Mouse (Mus musculus): Measurements from ENCODE around the gene Zbtb3.
"Not testable (repeated sequence)": the region's sequence is repeated elsewhere in the genome, so short reads cannot be mapped to it uniquely, and the experiment has no call there.

The Zbtb3 gene

GRCm38 (mm10) chr19:8803879-8804660 is 1.7 kb downstream of the Zbtb3 start:
- no peak for DNase-seq

DNA sequence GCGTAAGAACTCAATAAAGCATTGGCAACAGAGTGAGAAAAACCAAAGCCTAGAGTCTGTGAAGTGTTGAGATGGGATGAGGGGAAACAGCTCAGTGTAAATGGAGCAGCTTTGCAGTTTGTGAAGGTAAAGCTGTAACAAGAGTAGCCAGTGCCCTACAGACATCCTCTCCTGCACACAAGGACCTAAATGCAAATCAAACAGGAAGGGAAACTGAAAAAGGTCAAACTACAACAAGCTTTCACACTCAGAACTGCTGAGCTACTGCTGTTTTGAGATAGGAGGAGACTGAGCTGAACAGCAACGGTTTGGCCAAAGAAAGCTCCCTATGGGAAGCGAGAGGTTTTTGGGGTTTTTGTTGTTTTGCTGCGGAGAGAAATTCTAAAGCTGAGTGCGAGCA is 4.5 kb downstream of the Zbtb3 start:
- no peak for DNase-seq

- peak; percentile 61 for DNase-seq
Measured at GRCm38 (mm10) chr19:8815812-8816211, 13.5 kb downstream of the Zbtb3 start.

GRCm38 (mm10) chr19:8817001-8817400 is 14.6 kb downstream of the Zbtb3 start:
- DNase-seq, result no peak

DNA sequence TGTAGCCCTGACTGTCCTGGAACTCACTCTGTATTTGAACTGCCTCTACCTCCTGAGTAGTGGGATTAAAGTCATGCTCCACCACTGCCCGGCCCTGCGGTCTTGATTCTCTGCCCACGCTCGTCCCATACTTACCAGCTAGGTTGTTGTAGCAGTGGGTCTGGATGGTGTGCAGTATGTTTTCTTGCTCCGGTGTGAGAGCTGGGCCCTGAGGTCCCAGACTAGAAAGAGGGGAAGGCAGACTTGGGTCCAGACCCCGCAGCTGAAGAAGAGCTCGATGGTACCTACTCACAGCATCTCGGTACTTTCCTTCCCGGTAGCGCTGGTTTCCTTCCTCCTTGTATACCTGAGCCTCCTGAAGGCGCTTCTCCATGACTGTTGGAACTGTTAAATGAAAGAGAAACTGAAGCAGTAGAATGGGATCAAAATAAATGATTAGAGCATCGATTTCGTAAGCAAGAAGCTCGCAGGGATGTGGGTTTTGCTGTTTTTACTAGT is 16.0 kb downstream of the Zbtb3 start:
- DNase-seq, result no peak

DNA sequence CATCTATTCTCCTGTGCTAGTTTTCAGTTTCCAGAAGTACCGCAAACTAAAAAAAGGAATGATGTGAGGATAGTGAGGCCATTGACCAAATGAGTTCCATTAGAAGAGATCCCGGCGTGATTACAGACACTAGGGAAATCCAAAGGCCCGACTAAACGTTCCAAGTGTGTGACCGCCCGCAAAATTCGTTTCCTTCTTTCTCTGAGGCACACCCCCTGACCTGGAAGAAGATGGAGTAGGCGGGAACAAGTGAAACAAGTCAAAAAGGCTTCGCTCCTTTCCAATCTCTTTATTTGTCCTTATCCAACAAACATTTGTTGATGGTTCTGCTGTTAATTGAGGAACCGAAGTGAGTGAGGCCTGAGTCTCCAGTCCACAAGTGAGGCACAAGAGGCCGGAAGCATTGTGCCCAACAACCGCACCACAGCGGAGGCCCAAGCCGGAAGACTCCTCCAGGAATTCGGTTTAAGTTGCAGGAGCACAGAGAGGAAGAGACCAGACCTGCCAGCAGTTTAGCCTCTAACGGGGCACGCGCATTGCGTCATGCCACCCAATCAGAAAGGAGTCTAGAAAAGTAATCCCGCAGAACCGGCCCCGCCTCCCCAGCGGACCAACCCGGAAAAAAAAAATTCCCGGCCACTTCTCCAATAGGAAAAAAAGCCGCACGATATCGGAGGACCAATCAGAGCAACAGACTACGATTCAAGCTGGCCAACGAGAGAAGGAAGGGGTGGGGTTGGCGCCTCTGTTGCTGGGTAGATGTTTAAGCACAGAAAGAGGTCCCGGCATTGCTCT is 16.6 kb downstream of the Zbtb3 start, which contains the start of gene Ttc9c:
Gene Ttc9c (minus strand): TSS at position 533 of the 795 bp plus-strand sequence.
- peak; percentile 99 for DNase-seq

GRCm38 (mm10) chr19:8819596-8820423 is 17.5 kb downstream of the Zbtb3 start, which contains the start of gene Hnrnpul2:
Gene Hnrnpul2, plus strand, starts transcription at chr19:8820010.
- DNase-seq, result peak; percentile 99

DNA sequence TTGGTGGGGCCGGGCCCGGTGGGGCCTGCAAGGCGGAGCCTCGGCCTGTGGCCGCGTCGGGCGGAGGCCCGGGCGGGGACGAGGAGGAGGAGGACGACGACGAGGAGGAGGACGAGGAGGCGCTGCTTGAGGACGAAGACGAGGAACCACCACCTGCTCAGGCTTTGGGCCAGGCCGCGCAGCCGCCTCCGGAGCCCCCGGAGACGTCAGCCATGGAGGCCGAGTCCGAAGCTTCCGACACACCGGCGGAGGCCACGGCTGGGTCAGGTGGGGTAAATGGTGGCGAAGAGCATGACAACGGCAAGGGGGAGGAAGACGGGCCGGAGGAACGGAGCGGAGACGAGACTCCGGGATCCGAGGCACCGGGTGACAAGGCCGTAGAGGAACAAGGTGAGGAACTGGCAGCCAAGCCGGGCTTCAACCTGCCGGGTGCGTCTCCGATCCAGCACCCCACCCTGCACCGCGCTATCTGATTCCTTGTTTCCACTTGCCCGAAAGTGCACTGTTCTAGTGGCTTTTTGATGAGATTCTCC is 18.1 kb downstream of the Zbtb3 start:
- DNase-seq, result no peak

DNA sequence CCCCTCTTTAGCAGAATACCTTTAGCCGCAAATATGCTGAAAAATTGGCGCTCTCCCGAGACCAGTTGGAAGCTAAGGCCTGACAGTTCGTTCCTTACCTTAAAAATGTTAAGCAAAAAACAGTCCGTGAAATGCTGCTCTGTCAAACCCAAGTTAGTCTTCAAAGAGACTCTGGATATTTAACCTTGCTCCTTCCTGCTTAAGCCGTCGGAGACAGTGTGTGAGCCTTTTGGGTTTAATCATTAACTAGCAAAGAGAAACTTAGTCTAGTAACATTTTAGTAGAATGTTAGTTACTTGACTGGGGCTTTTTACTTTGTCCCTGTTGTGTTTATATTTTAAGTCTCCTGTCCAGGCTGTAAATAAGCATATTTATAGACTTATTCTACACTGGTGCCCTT is 18.8 kb downstream of the Zbtb3 start:
- peak; percentile 53 for DNase-seq

DNA sequence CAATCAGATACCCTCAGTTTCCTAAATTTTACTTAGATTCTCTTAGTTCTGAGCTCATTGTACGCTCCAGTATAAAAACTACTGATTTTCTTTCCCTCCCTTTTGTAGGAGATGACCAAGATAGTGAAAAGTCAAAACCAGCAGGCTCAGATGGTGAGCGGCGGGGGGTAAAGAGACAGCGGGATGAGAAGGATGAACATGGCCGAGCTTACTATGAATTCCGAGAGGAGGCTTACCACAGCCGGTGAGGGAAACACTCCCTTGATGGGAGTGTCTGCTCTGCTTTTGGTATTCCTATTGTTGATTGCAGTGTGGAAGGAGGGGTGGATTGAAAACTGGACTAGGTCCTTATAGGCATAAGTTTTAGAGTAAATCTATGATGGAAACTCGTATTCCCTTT is 20.3 kb downstream of the Zbtb3 start:
- no peak for DNase-seq

GRCm38 (mm10) chr19:8829660-8830059 is 27.3 kb downstream of the Zbtb3 start, which contains the start of gene AC129217.1:
Gene AC129217.1, plus strand, starts transcription at chr19:8829773.
- DNase-seq, result no peak

DNA sequence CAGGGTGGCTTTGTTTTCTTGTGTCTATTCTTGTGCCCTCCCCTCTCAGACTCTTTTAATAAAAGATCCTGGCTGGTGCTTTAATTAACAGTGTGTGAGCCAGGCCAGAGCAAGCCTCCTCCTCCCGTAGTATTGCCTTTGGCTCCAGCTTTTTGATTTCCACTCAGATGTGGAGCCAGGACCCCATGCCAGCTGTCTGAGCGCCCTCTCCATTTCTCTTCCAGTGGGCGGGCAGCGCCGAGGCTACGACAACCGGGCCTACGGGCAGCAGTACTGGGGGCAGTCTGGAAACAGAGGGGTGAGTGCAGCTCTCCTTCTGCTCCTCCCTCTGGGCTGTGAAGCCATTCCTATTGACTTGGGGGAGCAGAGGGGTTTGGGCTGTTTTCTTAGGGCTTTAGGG is 28.3 kb downstream of the Zbtb3 start:
- no peak for DNase-seq

GRCm38 (mm10) chr19:8831262-8831661 is 28.9 kb downstream of the Zbtb3 start:
- no peak for DNase-seq

DNA sequence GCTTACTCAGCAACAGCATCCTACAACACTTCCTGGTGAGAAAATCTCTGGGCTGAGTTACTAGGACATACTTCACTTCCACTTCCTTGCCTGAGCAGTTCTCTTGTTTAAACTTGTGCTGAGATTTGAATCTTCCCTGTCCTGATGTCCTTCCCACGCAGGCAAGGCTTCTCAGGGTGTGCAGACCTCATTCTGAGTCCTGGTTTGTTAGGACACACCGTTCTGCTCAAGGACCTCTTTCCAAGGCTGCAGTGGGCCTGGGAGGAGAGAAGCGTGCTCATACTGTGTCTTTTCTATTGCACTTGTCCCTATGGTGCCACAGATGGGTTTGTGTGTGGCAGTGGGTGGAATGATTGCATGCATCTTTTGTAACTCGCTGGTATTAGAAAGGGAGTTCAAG is 30.6 kb downstream of the Zbtb3 start:
- DNase-seq, result no peak

DNA sequence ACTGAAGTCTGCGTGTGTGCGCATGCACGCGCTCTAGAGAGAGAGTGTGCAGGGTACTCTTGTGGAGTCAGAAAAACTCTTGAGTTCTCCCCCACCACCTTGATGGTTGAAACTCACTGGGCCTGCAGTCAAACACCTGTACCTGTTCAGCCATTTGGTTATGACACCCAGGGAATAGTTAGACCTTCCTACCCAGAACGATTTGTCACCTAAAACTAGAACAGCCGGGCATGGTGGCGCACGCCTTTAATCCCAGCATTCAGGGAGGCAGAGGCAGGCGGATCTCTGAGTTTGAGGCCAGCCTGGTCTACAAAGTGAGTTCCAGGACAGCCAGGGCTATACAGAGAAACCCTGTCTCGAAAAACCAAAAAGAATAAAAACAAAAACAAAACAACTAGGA is 34.0 kb downstream of the Zbtb3 start:
- not testable (repeated sequence) for DNase-seq

DNA sequence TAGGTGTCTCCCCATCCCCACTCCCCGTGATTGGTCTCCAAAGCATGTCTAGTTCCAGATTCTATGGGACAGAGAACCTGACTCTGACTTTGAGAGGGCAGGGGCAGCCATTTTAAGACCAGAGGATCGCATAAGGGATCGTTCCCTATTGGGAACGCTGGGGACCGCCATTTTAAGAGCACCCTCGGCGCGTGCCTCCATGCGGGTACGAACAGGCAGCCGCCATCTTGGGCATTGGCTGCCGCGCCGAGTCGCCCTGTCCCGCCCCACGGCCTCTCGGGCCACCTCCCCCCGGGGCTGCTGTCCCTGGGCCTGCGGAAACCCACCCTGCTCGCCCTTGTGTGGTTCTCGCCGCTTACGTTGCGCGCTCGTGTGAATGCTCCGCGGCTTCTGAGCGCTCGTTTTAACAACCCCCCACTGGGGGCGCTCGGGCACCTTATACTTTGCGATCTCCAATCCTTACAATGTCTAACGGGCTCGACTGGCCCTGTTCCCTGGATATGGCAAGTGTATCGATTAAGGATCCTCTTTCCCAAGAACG is 35.0 kb downstream of the Zbtb3 start, which contains the start of gene Bscl2:
Gene Bscl2 (plus strand): TSS at position 217 of the 541 bp plus-strand sequence.
- DNase-seq, result peak; percentile 89

DNA sequence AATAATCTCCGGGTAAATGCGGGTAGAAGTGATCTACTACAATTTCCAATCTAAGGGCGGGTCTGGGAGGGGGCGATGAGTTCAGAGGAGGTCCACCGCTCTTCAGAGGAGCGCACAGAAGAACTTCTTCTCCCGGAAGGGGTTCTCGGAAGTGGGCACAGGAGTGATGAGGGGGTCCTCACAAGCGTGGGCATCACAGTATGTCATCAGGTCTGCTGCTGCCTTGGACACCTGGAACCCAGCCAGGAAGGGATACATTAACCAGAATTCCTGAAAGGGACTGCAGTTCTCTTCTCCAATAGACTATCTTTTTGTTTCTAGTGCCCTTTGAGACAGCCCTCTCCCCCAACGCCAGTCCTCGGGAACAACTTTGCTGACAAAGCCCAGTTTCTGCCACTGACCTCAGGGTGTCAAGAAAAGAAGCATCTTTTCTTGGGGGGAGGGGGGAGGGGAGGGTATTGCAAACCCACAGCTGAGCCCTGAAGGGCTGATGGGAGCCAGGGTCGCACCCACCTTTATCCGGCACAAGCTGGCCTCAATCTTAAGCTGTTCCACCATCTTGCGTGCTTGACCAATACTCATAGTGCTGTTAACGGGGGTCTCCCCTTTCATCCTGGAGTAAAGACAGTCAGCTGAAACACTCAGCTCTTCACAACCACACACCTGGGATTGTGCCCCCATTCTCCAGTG is 35.8 kb downstream of the Zbtb3 start:
- peak; percentile 82 for DNase-seq

DNA sequence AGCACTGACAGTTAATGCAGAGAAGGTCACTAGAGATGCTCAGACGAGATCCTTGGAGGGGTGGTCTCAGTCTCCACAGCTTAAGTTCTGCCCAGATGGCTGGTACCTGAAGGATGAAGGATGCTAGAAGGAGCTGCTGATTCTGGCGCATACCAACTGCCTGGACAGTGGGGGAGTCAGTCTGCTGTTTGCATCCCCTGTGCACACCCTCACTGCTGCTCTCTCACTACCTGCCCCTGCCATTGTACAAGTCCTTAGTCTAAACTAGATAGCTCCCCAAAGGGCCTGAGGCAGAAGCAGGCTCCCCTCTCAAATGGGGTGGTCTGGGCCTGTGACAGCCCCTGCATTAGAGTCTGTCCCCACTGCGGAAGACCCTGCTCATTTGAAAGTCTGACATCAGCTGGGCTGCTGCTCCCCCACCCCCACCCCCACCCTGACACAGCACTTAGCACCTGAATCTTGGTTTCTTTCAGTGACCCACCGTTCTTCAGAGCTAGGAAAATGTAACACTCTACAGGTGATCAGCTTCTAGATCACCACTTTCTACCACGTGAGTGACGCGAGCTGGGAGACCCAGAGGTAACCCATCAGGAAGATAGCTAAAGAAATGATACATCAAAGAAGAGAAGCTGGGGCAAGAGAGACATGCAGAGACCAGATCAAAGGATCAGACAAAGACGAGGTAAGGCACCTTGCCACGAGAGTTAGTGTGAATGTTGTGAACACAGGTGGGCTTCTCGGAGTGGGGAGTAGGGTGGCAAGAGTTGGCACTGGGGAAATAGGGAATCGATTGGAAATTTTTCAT is 37.0 kb downstream of the Zbtb3 start, which contains the start of gene Gng3:
Gene Gng3 (minus strand): TSS at position 92 of the 805 bp plus-strand sequence.
- DNase-seq, result no peak

DNA sequence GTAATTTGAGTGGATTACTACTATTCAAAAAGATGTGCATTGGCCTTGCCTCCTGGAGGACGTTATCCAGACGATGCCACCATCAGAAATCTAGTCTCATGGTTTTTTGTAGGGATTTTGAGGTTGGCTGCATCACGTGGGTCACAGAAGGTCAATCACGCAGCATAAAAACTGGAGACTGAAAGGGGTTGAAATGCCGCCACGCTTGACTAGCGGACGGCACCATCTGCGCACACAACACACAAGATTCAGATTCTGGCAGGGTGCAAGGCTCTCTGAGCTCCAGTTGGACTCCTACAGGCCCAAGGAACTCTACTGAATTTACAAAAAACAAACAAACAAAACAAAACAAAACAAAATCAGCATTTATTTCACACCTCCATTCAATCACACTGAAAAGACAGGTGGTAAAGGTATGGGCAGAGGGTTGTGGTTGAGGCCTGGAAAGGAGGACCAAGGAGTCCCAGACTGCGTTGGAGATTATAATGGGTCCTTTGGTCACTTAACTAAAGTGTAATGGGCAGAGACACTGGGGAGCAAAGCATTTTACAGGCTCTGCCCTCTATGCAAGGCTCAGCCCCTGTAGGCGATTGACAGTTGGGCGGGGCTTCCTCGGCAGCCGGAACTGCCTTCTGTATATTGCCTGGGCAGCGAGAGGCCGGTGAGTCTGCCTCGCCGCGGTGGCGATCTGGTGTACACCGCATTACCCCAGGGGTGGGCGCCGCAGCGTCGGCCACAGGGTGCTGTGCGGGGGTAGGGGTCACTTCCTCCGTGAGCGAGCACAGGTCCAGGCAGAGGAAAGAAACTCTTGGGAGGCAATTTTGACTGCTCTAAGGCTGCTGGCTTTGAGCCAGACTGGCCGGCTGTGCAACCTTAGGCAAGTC is 37.8 kb downstream of the Zbtb3 start:
- DNase-seq, result peak; percentile 88

All from kidney, postnatal 14 days (tissue).